Mouse (Mus musculus): ENCODE data around the gene Olfr92. TPM values are rescaled to one million over a fixed set of nuclear protein-coding genes. Genes with fewer than 3 reads are reported as not detected.

Gene Olfr92
- polyA plus RNA-seq, 1 experiment from 2014 or later, result not detected

DNA sequence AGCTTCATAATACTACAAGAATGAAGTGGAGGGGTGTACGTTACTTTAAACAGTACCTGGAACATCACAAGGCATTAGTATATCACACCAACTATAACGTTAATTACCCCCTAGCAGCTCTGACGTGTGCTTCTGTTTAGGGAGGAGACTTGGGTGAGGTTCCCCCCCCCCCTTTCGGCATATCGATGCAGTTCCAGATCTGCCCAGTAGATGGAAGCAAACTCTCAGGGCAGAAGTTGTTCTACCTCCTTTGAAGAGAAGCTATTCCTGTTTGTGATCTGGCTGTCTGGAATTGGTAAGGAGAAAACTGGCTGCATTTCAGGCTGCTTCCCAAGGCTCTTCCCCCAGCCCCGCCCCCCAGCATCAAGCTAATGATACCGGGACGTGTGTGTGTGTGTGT is 36.6 kb downstream of the Olfr92 start:
- Histone ChIP-seq H3K9ac (ENCODE audit: low read length) (no peak overlapping the region), H3K4me1 (ENCODE audit: control insufficient read depth, insufficient read depth, low read length) (0 out of 2 replicates have a peak, but pooled peaks cover 3% of the 10 kb centered on the region), H3K36me3 (ENCODE audit: control insufficient read depth, insufficient read depth, low read length) (no peaks in the 10 kb centered on the region), H3K4me2 (ENCODE audit: low read depth, severe bottlenecking) (no peak overlapping the region), H3K4me3 (ENCODE audit: low read depth, low read length) (no peak overlapping the region), H3K27ac (replicated peaks; ENCODE audit: low read depth, low read length) (no peak overlapping the region), H3K27me3 (ENCODE audit: control insufficient read depth, insufficient read depth, low read length) (no peaks in the 10 kb centered on the region), H3K9me3 (ENCODE audit: control insufficient read depth, low read length) (no peaks in the 10 kb centered on the region)
- ATAC-seq (ENCODE audit: insufficient number of reproducible peaks, low FRiP score, low TSS enrichment, low read depth) (peak; percentile 59; the same call in 1 of the 2 replicates), DNase-seq (ENCODE audit: low spot score) (peak; percentile 82)
- WGBS, result 2% methylated on average over 6 of the region's 8 CpGs

DNA sequence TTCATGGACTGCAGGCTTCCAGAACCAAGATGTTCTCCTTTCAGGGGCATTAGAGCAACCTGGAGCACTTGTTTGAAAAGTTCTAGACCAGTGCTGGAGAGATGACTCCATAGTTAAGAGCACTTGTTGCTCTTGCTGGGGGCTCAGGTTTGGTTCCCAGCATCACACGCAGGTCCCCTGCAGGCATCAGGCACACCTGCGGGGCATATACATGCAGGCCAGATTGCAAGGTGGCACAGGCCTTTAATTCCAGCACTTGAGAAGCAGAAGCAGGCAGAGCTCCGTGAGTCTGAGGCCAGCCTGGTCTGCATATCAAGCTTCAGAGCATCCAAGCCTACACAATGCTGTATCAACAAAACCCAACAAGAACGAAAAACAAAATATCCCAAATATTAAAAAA is 38.2 kb downstream of the Olfr92 start:
- no peak overlapping the region for H3K9ac ChIP-seq (ENCODE audit: low read length)
- H3K4me2 ChIP-seq (ENCODE audit: low read depth, severe bottlenecking), result no peak overlapping the region
- no peak overlapping the region for H3K4me3 ChIP-seq (ENCODE audit: low read depth, low read length)
- DNase-seq (ENCODE audit: low spot score), result no peak
- H3K36me3 ChIP-seq (ENCODE audit: control insufficient read depth, insufficient read depth, low read length), result no peaks in the 10 kb centered on the region
- no peaks in the 10 kb centered on the region for H3K9me3 ChIP-seq (ENCODE audit: control insufficient read depth, low read length)
- 93% methylated on average over 4 of the region's 4 CpGs for whole genome bisulfite sequencing
- H3K27ac ChIP-seq (replicated peaks; ENCODE audit: low read depth, low read length), result no peak overlapping the region
- H3K27me3 ChIP-seq (ENCODE audit: control insufficient read depth, insufficient read depth, low read length), result no peaks in the 10 kb centered on the region
- no peak for ATAC-seq (ENCODE audit: insufficient number of reproducible peaks, low FRiP score, low TSS enrichment, low read depth)
- H3K4me1 ChIP-seq (ENCODE audit: control insufficient read depth, insufficient read depth, low read length), result 0 out of 2 replicates have a peak, but pooled peaks cover 3% of the 10 kb centered on the region

DNA sequence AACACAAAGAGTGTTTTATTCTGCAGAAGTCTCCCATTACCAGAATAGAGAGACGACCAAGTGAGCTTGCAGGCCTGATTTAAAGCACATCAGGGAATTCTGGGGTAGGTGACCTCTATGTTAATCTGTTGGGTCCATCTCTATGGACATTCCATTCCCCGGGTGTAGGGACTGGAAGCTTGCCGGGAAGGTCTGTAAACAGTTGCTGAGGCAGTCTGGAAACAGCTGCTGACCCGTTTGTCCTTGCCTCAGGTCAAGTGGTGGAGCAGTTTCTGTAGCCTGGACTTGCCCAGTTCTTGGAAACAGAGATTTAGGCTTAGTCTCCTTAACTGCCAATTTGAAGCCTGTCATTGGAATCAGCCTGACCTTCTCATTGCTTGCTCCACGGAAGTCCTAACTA is 39.8 kb downstream of the Olfr92 start:
- 21% methylated on average over 5 of the region's 5 CpGs for whole genome bisulfite sequencing
- 0 out of 2 replicates have a peak, but pooled peaks cover 3% of the 10 kb centered on the region for H3K4me1 ChIP-seq (ENCODE audit: control insufficient read depth, insufficient read depth, low read length)

DNA sequence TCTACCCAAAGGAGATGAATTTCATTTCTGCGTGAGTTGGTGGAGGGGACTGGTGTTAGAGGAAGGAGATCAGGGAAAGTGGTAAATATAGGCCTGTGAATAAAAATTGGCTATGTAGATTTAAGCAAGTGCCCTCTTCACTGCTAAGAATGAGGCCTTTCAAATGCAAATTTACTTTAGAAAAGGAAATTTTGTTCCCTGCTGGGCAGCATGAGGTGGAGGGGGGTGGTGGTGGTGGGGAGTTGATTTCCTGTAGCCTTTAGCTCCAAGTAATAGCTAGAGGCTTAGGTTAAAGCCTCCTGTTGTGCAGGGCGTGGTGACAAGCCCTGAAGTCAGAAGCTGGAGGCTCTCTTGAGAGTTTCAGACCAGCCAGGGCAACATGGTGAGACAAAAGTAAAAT is 40.9 kb downstream of the Olfr92 start:
- 0 out of 2 replicates have a peak, but pooled peaks cover 4% of the 10 kb centered on the region for H3K36me3 ChIP-seq (ENCODE audit: control insufficient read depth, insufficient read depth, low read length)
- no peak overlapping the region for H3K27ac ChIP-seq (replicated peaks; ENCODE audit: low read depth, low read length)
- 31% methylated on average over 2 of the region's 2 CpGs for WGBS
- no peak overlapping the region for H3K9ac ChIP-seq (ENCODE audit: low read length)
- DNase-seq (ENCODE audit: low spot score), result no peak
- 0 out of 2 replicates have a peak, but pooled peaks cover 3% of the 10 kb centered on the region for H3K4me1 ChIP-seq (ENCODE audit: control insufficient read depth, insufficient read depth, low read length)
- H3K27me3 ChIP-seq (ENCODE audit: control insufficient read depth, insufficient read depth, low read length), result no peaks in the 10 kb centered on the region
- H3K4me3 ChIP-seq (ENCODE audit: low read depth, low read length), result no peak overlapping the region
- H3K4me2 ChIP-seq (ENCODE audit: low read depth, severe bottlenecking), result no peak overlapping the region
- H3K9me3 ChIP-seq (ENCODE audit: control insufficient read depth, low read length), result no peaks in the 10 kb centered on the region
- ATAC-seq (ENCODE audit: insufficient number of reproducible peaks, low FRiP score, low TSS enrichment, low read depth), result no peak

More for the DNA sequence above, 39.8 kb downstream of the Olfr92 start:
- H3K9me3 ChIP-seq (ENCODE audit: control insufficient read depth, low read length), result no peaks in the 10 kb centered on the region
- H3K36me3 ChIP-seq (ENCODE audit: control insufficient read depth, insufficient read depth, low read length), result 0 out of 2 replicates have a peak, but pooled peaks cover 4% of the 10 kb centered on the region
- H3K4me2 ChIP-seq (ENCODE audit: low read depth, severe bottlenecking), result no peak overlapping the region
- DNase-seq (ENCODE audit: low spot score) (no peak), ATAC-seq (ENCODE audit: insufficient number of reproducible peaks, low FRiP score, low TSS enrichment, low read depth) (no peak)
- H3K27me3 ChIP-seq (ENCODE audit: control insufficient read depth, insufficient read depth, low read length), result no peaks in the 10 kb centered on the region
- no peak overlapping the region for H3K4me3 ChIP-seq (ENCODE audit: low read depth, low read length)
- no peak overlapping the region for H3K9ac ChIP-seq (ENCODE audit: low read length)
- no peak overlapping the region for H3K27ac ChIP-seq (replicated peaks; ENCODE audit: low read depth, low read length)

DNA sequence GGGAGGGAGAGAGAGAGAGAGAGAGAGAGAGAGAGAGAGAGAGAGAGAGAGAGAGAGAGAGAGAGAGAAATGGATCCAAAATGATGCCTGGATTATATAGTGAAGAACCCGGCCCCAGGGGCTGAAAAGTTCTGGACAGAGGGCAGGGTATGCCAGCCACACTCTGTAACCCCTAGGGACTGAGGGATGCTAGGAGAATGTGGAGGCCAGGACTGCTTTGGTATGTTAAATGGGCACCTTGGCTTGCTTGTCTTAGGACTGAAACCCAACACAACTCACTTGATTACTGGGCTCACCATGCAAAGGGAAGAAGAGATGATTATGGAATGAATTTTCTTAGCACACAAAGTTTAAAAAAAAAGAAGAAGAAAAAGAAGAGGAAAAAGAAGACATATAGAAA is 41.7 kb downstream of the Olfr92 start:
- Histone ChIP-seq H3K27me3 (ENCODE audit: control insufficient read depth, insufficient read depth, low read length) (no peaks in the 10 kb centered on the region), H3K36me3 (ENCODE audit: control insufficient read depth, insufficient read depth, low read length) (0 out of 2 replicates have a peak, but pooled peaks cover 4% of the 10 kb centered on the region), H3K9me3 (ENCODE audit: control insufficient read depth, low read length) (no peaks in the 10 kb centered on the region), H3K27ac (replicated peaks; ENCODE audit: low read depth, low read length) (no peak overlapping the region), H3K4me2 (ENCODE audit: low read depth, severe bottlenecking) (no peak overlapping the region), H3K9ac (ENCODE audit: low read length) (no peak overlapping the region), H3K4me1 (ENCODE audit: control insufficient read depth, insufficient read depth, low read length) (0 out of 2 replicates have a peak, but pooled peaks cover 3% of the 10 kb centered on the region), H3K4me3 (ENCODE audit: low read depth, low read length) (no peak overlapping the region)
- ATAC-seq (ENCODE audit: insufficient number of reproducible peaks, low FRiP score, low TSS enrichment, low read depth) (no peak), DNase-seq (ENCODE audit: low spot score) (no peak)
- WGBS, result 24% methylated on average over 1 of the region's 1 CpGs

DNA sequence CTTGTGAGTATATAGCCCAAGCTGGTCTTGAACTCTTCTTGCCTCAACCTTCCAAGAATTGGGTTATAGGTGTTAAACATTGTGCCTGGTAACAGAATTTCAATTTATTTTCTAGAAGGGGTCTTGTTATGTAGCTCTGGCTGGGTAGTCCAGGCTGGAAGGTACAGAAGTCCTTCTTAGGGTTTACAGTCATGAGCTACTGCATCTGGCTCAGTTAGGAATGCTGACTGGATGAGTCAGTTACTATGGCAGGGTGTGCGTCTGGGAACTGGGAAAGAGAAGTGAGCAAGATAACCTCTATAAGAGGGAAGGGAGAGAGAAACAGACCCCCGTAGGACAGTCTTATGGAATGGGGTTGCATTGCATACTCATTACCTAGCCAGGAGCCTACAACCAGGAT is 44.1 kb downstream of the Olfr92 start:
- no peak for ATAC-seq (ENCODE audit: insufficient number of reproducible peaks, low FRiP score, low TSS enrichment, low read depth)
- H3K9me3 ChIP-seq (ENCODE audit: control insufficient read depth, low read length), result no peaks in the 10 kb centered on the region
- H3K4me1 ChIP-seq (ENCODE audit: control insufficient read depth, insufficient read depth, low read length), result 0 out of 2 replicates have a peak, but pooled peaks cover 3% of the 10 kb centered on the region
- WGBS, result 92% methylated on average over 2 of the region's 2 CpGs
- no peak overlapping the region for H3K4me2 ChIP-seq (ENCODE audit: low read depth, severe bottlenecking)
- no peak for DNase-seq (ENCODE audit: low spot score)
- no peak overlapping the region for H3K9ac ChIP-seq (ENCODE audit: low read length)
- H3K27me3 ChIP-seq (ENCODE audit: control insufficient read depth, insufficient read depth, low read length), result no peaks in the 10 kb centered on the region
- no peak overlapping the region for H3K4me3 ChIP-seq (ENCODE audit: low read depth, low read length)
- no peak overlapping the region for H3K27ac ChIP-seq (replicated peaks; ENCODE audit: low read depth, low read length)
- peaks cover 4% of the 10 kb centered on the region; the same call in 1 of the 2 replicates for H3K36me3 ChIP-seq (ENCODE audit: control insufficient read depth, insufficient read depth, low read length)

DNA sequence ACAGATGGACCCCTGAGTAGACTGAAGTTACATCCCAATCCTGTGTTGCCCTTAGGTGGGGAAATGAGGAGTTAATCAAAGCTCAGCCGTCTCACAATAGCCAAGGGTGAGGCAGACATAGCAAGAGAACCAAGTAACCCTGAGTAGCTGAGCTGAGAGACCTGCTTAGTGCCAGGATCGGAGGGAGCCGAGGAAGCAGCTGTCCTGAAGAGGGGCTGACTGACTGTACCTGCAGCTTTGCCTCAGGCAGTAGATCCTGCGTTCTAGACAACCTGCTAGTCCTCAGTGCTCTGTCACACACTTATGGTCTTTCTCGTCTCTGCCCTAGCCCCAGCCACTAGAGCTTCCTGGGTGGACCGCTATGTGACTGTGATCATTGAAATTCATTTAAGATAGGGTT is 44.7 kb downstream of the Olfr92 start:
- H3K27ac ChIP-seq (replicated peaks; ENCODE audit: low read depth, low read length), result no peak overlapping the region
- 0 out of 2 replicates have a peak, but pooled peaks cover 3% of the 10 kb centered on the region for H3K4me1 ChIP-seq (ENCODE audit: control insufficient read depth, insufficient read depth, low read length)
- H3K4me3 ChIP-seq (ENCODE audit: low read depth, low read length), result no peak overlapping the region
- H3K27me3 ChIP-seq (ENCODE audit: control insufficient read depth, insufficient read depth, low read length), result no peaks in the 10 kb centered on the region
- WGBS, result 84% methylated on average over 6 of the region's 6 CpGs
- ATAC-seq (ENCODE audit: insufficient number of reproducible peaks, low FRiP score, low TSS enrichment, low read depth) (no peak), DNase-seq (ENCODE audit: low spot score) (no peak)
- peaks cover 4% of the 10 kb centered on the region; the same call in 1 of the 2 replicates for H3K36me3 ChIP-seq (ENCODE audit: control insufficient read depth, insufficient read depth, low read length)
- H3K9ac ChIP-seq (ENCODE audit: low read length), result no peak overlapping the region
- no peak overlapping the region for H3K4me2 ChIP-seq (ENCODE audit: low read depth, severe bottlenecking)
- no peaks in the 10 kb centered on the region for H3K9me3 ChIP-seq (ENCODE audit: control insufficient read depth, low read length)

DNA sequence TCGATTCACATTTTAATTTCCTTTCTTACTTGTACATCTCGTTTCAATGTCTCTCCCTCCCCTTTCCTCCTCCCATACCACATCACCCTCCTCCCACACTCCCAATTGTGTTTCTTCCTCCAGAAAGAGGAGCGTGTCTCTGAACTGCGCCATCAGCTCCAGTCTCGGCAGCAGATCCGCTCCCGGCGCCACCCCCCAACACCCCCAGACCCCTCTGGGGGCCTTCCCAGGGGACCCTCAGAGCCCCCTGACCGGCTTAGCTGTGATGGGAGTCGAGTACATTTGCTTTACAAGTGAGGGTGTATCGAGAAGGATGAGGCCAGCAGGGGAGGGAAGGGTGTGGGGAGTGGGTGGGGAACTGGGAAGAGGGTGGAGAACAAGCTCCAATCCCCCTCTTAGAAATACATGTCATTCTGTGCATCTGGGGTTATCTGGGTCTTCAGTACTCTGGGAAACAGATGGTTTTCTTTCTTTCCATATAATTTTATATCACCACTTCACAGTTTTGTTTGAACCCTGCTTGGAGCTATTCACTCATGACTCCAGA is 47.1 kb downstream of the Olfr92 start:
- DNase-seq (ENCODE audit: low spot score) (no peak), ATAC-seq (ENCODE audit: insufficient number of reproducible peaks, low FRiP score, low TSS enrichment, low read depth) (no peak)
- Histone ChIP-seq H3K9me3 (ENCODE audit: control insufficient read depth, low read length) (no peaks in the 10 kb centered on the region), H3K4me2 (ENCODE audit: low read depth, severe bottlenecking) (no peak overlapping the region), H3K9ac (ENCODE audit: low read length) (no peak overlapping the region), H3K36me3 (ENCODE audit: control insufficient read depth, insufficient read depth, low read length) (peaks cover 5% of the 10 kb centered on the region; the same call in 1 of the 2 replicates), H3K27me3 (ENCODE audit: control insufficient read depth, insufficient read depth, low read length) (no peaks in the 10 kb centered on the region), H3K27ac (replicated peaks; ENCODE audit: low read depth, low read length) (no peak overlapping the region), H3K4me3 (ENCODE audit: low read depth, low read length) (no peak overlapping the region), H3K4me1 (ENCODE audit: control insufficient read depth, insufficient read depth, low read length) (no peaks in the 10 kb centered on the region)
- WGBS, result 64% methylated on average over 11 of the region's 11 CpGs

Measured in limb, embryonic 11.5 days (tissue).